Mouse (Mus musculus): ENCODE results near the gene Asb16.

DNA sequence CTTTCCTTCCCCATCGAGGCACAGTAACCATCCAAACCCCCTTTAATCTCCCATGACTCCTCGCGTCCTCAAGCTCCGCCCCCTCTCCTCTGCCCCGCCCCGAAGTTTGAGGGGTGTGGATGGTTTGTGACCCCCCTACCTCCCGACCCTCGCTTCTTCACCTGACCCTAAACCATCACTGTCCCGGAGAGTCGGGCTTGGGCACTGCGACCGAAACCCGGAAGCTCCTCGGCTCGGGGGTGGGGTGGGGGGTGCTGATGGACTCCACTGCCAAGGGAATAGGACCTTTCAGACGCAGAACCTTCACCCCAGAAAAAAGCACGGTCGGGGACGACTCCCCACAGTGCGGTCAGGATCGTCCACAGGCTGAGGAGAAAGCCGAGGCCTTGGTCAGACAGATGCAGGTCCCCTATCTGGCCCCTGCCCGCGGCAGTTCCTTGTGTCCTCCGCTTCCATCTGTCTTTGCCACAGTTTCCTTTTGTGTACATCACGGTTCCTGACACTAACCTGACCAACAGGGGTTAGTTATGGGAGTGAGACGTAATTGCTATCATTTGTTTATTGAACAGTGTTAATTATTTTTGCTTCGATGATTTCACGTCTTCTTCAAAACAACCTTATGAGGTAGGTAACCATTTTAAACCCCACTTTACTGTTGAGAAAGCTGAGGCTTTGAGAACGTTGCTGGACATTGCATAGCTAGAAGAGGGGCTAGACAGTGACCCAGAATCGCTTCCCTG is 16.7 kb downstream of the Asb16 start:
- no peak for TF ChIP-seq CTCF (conservative IDR thresholded peaks at IDR 0.05; ENCODE audit: insufficient read depth, insufficient read length, low read depth, low read length)
- TF ChIP-seq POLR2A (IDR thresholded peaks at IDR 0.05; ENCODE audit: low read depth, low read length): no peak
